Mouse (Mus musculus): ENCODE data around the gene Zfp526. TPM values are rescaled to one million over a fixed set of nuclear protein-coding genes. Genes with fewer than 3 reads are reported as not detected.

The Zfp526 gene
- polyA plus RNA-seq, 1 experiment = 13.9 TPM

GRCm38 (mm10) chr7:25247498-25247897 lies 26.3 kb downstream of the Zfp526 start:
- TF ChIP-seq POLR2A (IDR thresholded peaks at IDR 0.05; ENCODE audit: borderline replicate concordance, control insufficient read depth, low read depth, low read length) = no peak
- WGBS = 21% methylated on average over 3 of the region's 3 CpGs
- Histone ChIP-seq H3K4me1 (ENCODE audit: control insufficient read depth, insufficient read depth, low read length) (no peaks in the 10 kb centered on the region; the same call in 1 of the 2 replicates), H3K27ac (ENCODE audit: control insufficient read depth, insufficient read depth, low read depth, low read length, poor library complexity) (no peak overlapping the region), H3K4me3 (replicated peaks; ENCODE audit: control insufficient read depth, low read depth, low read length) (no peak overlapping the region)

- WGBS = 8% methylated on average over 18 of the region's 18 CpGs
- Histone ChIP-seq H3K27ac (ENCODE audit: control insufficient read depth, insufficient read depth, low read depth, low read length, poor library complexity) (no peak overlapping the region), H3K4me1 (ENCODE audit: control insufficient read depth, insufficient read depth, low read length) (no peaks in the 10 kb centered on the region; the same call in 1 of the 2 replicates), H3K4me3 (replicated peaks; ENCODE audit: control insufficient read depth, low read depth, low read length) (no peak overlapping the region)
- TF ChIP-seq CTCF (IDR thresholded peaks at IDR 0.05; ENCODE audit: control insufficient read depth, insufficient read depth, low read length) (no peak), POLR2A (IDR thresholded peaks at IDR 0.05; ENCODE audit: borderline replicate concordance, control insufficient read depth, low read depth, low read length) (no peak)
Measured at GRCm38 (mm10) chr7:25248018-25248647, 26.9 kb downstream of the Zfp526 start.

- H3K4me1 ChIP-seq (ENCODE audit: control insufficient read depth, insufficient read depth, low read length) = no peaks in the 10 kb centered on the region; the same call in 1 of the 2 replicates
- under 1% methylated on average over 25 of the region's 25 CpGs for WGBS
- H3K27ac ChIP-seq (ENCODE audit: control insufficient read depth, insufficient read depth, low read depth, low read length, poor library complexity) = peak overlapping the region; percentile 33; the same call in 1 of the 2 replicates
Measured at GRCm38 (mm10) chr7:25248846-25249313, 27.7 kb downstream of the Zfp526 start.

GRCm38 (mm10) chr7:25249314-25250140 lies 28.3 kb downstream of the Zfp526 start:
- H3K27ac ChIP-seq (ENCODE audit: control insufficient read depth, insufficient read depth, low read depth, low read length, poor library complexity) = peak overlapping the region; percentile 70; the same call in 1 of the 2 replicates
- WGBS = 1% methylated on average over 60 of the region's 73 CpGs
- peak overlapping the region; percentile 94 for H3K4me3 ChIP-seq (replicated peaks; ENCODE audit: control insufficient read depth, low read depth, low read length)
- H3K4me1 ChIP-seq (ENCODE audit: control insufficient read depth, insufficient read depth, low read length) = no peaks in the 10 kb centered on the region; the same call in 1 of the 2 replicates
- no peak for TF ChIP-seq CTCF (IDR thresholded peaks at IDR 0.05; ENCODE audit: control insufficient read depth, insufficient read depth, low read length)
- no peak for TF ChIP-seq POLR2A (IDR thresholded peaks at IDR 0.05; ENCODE audit: borderline replicate concordance, control insufficient read depth, low read depth, low read length)

More at GRCm38 (mm10) chr7:25248846-25249313, 27.7 kb downstream of the Zfp526 start:
- H3K4me3 ChIP-seq (replicated peaks; ENCODE audit: control insufficient read depth, low read depth, low read length) = peak overlapping the region; percentile 60
- TF ChIP-seq POLR2A (IDR thresholded peaks at IDR 0.05; ENCODE audit: borderline replicate concordance, control insufficient read depth, low read depth, low read length) = no peak
- TF ChIP-seq CTCF (IDR thresholded peaks at IDR 0.05; ENCODE audit: control insufficient read depth, insufficient read depth, low read length) = 0 out of 2 replicates have a peak, but pooled peaks have one; percentile 6

GRCm38 (mm10) chr7:25250141-25250972 lies 29.1 kb downstream of the Zfp526 start, which contains the start of gene Erf:
Gene Erf, minus strand, starts transcription at chr7:25250761.
- no peaks in the 10 kb centered on the region; the same call in 1 of the 2 replicates for H3K4me1 ChIP-seq (ENCODE audit: control insufficient read depth, insufficient read depth, low read length)
- 1% methylated on average over 77 of the region's 81 CpGs for WGBS
- H3K4me3 ChIP-seq (replicated peaks; ENCODE audit: control insufficient read depth, low read depth, low read length) = peak within 1 kb of the TSS; percentile 94
- peak within 1 kb of the TSS; percentile 70 for H3K27ac ChIP-seq (ENCODE audit: control insufficient read depth, insufficient read depth, low read depth, low read length, poor library complexity)
- peak; percentile 74; the same call in 1 of the 2 replicates for TF ChIP-seq POLR2A (IDR thresholded peaks at IDR 0.05; ENCODE audit: borderline replicate concordance, control insufficient read depth, low read depth, low read length)
- TF ChIP-seq CTCF (IDR thresholded peaks at IDR 0.05; ENCODE audit: control insufficient read depth, insufficient read depth, low read length) = no peak

GRCm38 (mm10) chr7:25251071-25251791 lies 30.0 kb downstream of the Zfp526 start:
- TF ChIP-seq POLR2A (IDR thresholded peaks at IDR 0.05; ENCODE audit: borderline replicate concordance, control insufficient read depth, low read depth, low read length) = no peak
- TF ChIP-seq CTCF (IDR thresholded peaks at IDR 0.05; ENCODE audit: control insufficient read depth, insufficient read depth, low read length) = no peak
- WGBS = 4% methylated on average over 22 of the region's 22 CpGs
- H3K27ac ChIP-seq (ENCODE audit: control insufficient read depth, insufficient read depth, low read depth, low read length, poor library complexity) = no peak overlapping the region
- H3K4me1 ChIP-seq (ENCODE audit: control insufficient read depth, insufficient read depth, low read length) = no peaks in the 10 kb centered on the region; the same call in 1 of the 2 replicates
- no peak overlapping the region for H3K4me3 ChIP-seq (replicated peaks; ENCODE audit: control insufficient read depth, low read depth, low read length)

- no peak for TF ChIP-seq POLR2A (IDR thresholded peaks at IDR 0.05; ENCODE audit: borderline replicate concordance, control insufficient read depth, low read depth, low read length)
- TF ChIP-seq CTCF (IDR thresholded peaks at IDR 0.05; ENCODE audit: control insufficient read depth, insufficient read depth, low read length) = no peak
- Histone ChIP-seq H3K4me1 (ENCODE audit: control insufficient read depth, insufficient read depth, low read length) (no peaks in the 10 kb centered on the region), H3K27ac (ENCODE audit: control insufficient read depth, insufficient read depth, low read depth, low read length, poor library complexity) (no peak overlapping the region), H3K4me3 (replicated peaks; ENCODE audit: control insufficient read depth, low read depth, low read length) (no peak overlapping the region)
- 37% methylated on average over 8 of the region's 8 CpGs for WGBS
Measured at GRCm38 (mm10) chr7:25251822-25252221, 30.6 kb downstream of the Zfp526 start.

Measured in bone marrow, adult 2 months (tissue).